Mouse (Mus musculus): Measurements from ENCODE around the gene Nacc1. TPM values are rescaled to one million over a fixed set of nuclear protein-coding genes. Genes with fewer than 3 reads are reported as not detected.
A peak's percentile ranks its signal among the peaks of the same experiment; 100 is the strongest.

Gene Nacc1
- total RNA-seq, 2 experiments from 2014 or later, result 59.1 to 62.9 TPM

DNA sequence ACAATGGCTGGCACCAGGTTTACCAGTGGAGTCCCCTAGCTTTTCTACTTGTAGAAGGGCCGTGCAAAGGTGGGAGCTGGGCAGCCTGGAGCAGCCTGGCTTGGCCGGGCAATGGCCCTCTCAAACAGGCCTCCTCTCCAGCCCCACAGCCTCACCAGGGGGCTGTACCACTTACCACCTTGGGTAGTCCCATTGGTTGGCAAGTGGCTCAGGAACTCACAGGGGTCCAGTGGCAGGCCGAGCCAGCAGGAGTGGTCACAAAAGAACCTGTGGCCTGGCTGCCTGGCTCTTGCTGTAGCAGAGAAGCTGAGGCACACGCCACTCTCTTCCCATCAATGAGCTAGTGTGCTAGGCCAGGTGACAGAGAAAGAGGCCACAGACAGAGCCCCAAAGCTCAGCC lies 26.5 kb upstream of the Nacc1 start:
- DNase-seq, result no peak

- DNase-seq, result no peak
Measured at GRCm38 (mm10) chr8:84713381-84713780, 25.7 kb upstream of the Nacc1 start.

DNA sequence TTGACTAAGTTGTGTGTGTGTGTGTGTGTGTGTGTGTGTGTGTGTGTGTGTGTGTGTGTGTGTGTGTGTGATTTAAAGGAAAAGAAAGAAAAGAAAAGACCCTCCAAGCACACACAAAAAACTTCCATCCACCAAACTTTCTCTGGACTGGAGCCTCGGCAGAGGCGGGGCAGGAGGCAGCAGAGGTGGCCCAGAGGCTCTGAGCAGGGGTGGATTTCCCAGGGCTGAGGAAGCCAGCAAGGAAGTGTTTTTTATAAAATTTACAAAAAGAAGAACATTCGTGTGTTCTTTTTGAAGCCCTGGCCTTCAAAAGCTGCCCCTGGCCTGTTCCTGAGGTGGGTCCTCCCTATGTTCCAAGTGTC lies 25.1 kb upstream of the Nacc1 start:
- DNase-seq, result no peak

GRCm38 (mm10) chr8:84711933-84712758 lies 24.5 kb upstream of the Nacc1 start:
- DNase-seq, result no peak

DNA sequence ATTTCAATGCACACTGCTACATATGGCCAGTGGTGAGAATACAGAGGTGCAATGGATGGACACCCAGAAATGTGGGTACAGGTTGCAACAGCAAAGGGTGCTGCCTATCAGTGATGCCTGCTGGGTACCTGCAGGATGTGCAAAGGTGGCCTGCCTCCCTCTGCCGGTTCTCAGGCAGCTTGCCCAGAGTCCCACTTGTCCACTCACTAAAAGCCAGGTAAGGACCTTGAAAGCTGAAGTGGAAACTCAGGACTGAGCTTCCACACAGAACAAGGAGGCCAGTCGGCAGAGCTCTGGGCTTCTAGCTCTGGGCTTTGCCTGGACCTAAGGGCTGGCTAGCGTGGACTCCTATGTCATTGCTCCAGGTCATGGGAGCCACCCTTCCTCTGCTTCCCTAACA lies 23.6 kb upstream of the Nacc1 start:
- no peak for DNase-seq

- no peak for DNase-seq
Measured at GRCm38 (mm10) chr8:84709931-84710330, 22.3 kb upstream of the Nacc1 start.

DNA sequence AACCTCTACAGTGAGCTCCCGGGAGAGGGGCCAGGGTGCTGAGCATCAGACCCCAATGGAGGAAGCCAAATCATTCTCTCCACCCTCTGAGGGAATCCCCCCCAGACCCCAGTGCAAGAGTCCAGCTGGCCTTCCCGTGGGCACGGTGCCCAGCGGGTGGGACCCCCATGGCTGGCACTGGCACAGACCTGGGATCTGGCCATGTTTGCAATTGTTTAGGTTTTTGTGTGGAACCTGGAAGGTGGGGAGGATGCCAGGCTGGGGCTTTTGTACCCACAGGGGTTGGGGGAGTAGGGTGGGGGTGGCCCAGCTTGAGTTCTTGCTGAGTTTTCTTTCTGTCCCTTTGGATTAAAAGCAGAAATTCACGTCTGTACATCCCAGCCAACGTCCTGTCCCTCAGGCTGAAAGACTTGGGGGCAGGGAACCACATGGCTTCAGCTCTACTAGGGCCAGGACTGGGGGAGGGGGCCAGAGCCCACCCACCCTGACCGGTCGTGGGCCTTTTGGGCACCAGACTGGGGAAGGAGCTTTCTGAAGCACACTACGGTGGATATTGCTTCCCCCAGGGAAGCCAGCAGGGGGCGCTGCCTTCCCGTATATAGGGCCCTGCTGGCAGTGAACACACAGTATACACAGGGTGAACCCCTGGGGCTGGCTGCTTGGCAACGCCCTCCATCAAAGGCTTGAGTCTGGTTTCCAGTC lies 21.3 kb upstream of the Nacc1 start:
- DNase-seq, result peak; percentile 91

DNA sequence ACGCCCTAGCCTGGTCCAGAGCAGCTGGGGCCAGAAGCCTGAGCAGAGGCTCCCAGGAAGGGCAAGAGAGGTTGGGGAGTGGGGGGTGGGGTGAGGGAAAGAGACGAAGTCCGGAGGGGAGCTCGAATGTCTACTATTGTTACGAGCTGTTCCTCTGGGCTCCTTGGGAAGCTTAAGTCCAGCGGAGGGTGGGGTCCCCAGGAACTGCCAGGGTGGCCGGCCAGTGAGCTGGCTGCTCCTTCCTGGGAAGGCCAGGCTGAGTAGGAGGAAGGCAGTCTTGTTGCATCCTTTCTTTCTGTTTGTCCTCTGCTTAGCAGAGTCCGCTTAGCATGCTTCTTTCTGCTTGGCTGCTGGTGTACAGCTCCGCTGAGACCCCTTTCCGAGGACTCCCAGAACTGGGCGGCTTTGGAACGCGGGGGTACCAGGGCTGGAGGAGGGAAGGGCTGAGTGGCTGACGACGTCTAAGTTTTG lies 20.4 kb upstream of the Nacc1 start:
- DNase-seq, result no peak

DNA sequence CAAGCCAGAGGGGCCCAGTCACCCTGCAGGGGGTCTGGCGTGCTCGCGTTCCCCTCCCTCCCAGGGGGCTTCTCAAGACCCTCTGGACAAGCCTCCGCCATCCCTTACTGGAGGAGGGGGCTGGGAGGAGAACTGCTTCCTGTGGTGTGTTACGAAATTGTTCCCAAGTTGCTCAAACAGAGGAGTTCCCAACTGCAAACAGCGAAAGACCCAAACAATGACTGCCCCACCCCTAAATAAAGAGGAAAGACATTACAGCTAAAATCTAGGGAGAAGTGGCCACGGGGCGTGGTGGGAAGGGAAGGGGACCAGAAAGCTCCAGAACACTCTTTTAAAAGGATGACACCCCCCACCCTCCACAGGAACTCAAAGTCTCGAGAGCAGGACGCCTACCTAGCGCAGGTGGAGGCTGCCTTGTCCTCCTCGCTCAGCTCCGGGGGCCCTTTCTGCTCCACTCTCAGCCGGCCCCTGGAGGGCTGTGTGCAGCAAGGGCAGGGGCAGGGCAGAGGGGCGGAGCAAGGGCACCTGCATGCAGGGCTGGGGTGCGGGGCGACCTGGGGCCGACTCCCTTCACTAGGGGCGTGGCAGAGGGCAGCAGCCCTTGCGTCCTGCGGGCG lies 19.7 kb upstream of the Nacc1 start:
- no peak for DNase-seq

- DNase-seq, result peak; percentile 56
Measured at GRCm38 (mm10) chr8:84706610-84707266, 19.1 kb upstream of the Nacc1 start.

- DNase-seq, result no peak
Measured at GRCm38 (mm10) chr8:84705960-84706359, 18.3 kb upstream of the Nacc1 start.

- DNase-seq, result peak; percentile 52
Measured at GRCm38 (mm10) chr8:84704867-84705831, 17.5 kb upstream of the Nacc1 start.

DNA sequence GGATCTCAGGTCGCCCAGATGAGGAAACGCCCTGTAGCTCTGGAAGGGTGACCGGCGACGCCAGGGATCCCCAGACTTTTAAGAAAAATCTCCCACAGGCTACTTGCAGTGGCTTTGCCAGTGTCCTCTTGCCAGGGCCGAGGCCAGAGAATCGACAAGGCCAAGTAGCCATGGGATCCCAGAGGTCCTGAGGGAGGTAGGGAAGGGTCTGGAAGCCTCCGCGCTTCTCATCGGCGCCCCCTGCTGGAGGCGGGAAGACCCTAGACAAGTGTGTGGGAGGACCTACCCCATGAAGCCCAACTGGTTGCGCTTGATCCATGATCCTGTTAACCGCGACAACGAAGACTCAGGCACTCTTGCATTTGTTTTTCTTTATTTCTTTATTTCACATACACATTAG lies 16.7 kb upstream of the Nacc1 start:
- DNase-seq, result peak; percentile 86

- DNase-seq, result no peak
Measured at GRCm38 (mm10) chr8:84703466-84704249, 16.0 kb upstream of the Nacc1 start.

DNA sequence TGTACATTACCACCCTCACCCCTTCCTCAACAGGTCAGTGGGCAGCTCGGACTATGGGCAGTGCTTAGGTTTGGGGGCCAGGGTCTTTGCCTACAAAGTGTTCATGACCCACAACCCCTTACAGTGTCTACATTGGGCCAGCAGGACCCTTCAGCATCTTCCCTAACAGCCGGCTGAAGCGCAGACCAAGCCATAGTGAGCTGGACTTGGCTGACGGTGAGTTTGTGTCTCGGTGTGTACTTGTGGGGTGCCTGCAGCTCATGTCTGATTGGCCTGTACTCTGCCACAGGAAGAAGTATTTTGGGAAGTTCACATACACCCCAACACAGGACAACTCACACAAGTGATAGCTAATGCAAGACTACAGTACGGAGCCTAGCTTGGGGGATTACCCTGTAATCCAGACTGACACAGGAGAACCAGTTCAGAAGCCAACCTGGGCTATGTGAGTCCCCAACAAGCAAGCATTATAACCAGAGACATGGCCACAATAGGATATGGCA lies 15.4 kb upstream of the Nacc1 start:
- DNase-seq, result no peak

DNA sequence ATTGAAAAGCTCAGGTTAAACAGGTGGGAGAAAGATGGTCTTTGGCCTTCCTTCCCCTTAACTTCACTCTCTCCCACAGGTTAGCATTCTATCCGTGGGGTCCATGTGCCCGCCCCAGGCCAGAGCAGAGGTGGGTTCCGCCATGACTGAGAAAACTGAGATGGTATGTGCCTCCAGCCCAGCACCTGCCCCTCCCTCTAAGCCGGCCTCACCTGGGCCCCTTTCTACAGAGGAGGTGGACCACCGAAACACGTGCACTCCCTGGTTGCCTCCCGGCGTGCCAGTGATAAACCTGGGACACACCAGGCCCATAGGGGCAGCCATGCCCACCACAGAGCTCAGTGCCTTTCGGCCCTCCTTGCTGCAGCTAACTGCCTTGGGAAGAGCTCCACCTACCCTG lies 14.9 kb upstream of the Nacc1 start:
- DNase-seq, result no peak

GRCm38 (mm10) chr8:84700941-84701911 lies 13.6 kb upstream of the Nacc1 start, which contains the start of gene Lyl1:
Lyl1 (plus strand) TSS chr8:84701457.
- DNase-seq, result peak; percentile 73

DNA sequence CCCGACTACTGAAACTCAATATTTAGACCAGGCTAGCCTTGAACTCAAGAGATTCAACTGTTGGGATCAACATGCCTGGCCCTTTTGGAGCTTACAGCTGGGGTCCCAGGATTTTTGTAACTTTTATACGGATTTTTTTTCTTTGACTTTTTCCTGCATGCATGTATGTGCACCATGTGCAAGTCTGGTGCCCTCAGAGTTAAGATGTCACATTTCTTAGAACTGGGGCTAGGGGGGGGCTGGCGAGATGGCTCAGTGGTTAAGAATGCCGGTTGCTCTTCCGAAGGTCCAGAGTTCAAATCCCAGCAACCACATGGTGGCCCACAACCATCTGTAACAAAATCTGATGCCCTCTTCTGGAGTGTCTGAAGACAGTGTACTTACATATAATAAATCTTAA lies 12.9 kb upstream of the Nacc1 start:
- no peak for DNase-seq

DNA sequence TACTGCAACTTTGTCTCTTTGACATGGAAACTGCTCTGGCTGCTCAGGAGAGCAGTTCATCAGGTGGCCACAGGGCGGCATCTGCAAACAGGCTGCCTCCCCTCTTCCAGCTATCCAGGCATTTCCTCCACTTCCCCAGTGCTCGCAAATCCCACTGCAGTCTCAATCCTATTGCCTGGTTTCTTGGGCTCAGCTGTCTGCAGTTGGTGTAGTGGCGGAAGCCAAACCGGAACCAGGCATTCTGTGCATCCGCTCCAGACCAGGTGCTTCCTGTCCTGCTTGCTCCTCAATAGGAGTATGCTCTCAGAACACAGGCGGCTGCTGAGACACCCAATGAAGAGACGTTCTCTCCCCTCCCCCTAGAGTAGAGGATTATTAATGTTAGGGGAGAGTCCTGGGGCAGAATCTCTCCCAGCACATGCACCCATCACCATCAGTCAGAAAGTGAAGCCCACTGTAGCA lies 12.2 kb upstream of the Nacc1 start:
- DNase-seq, result peak; percentile 72
